ENCODE assay signal across 11 mouse cellular contexts in genomic region chr1:194815547-194815946, GRCm38 (mm10).
DNase-seq lines count a peak whose midpoint lies in the region; ATAC-seq and TF ChIP-seq lines count a peak whose summit lies in the region.
"Had no signal": no experiment of that assay in that cellular context is flagged by ENCODE, and none has a peak within 500 bp of the region (broad histone marks: within the 10 kb centered on the region; RNA-seq: fewer than 3 reads in every experiment).

No protein-coding gene starts in this region.

- no peak overlapping the region for H3K9ac ChIP-seq in hindbrain, embryonic 16.5 days (ENCODE audit: low read depth, low read length)
- H3K9ac ChIP-seq: limb, embryonic 12.5 days; midbrain, embryonic 13.5 days had no signal

- ATAC-seq in hindbrain, embryonic 16.5 days, result peak; percentile 52; the same call in 1 of the 2 replicates
- ATAC-seq: midbrain, embryonic 13.5 days had no signal

- no peak for TF ChIP-seq POLR2A in brain, embryonic 14.5 days (IDR thresholded peaks at IDR 0.05; ENCODE audit: borderline replicate concordance, extremely low read depth, insufficient read depth, insufficient read length, poor library complexity, severe bottlenecking)

- DNase-seq in hindbrain, embryonic 10.5 days (ENCODE audit: low spot score), result no peak
- DNase-seq in brain, embryonic 14.5 days (ENCODE audit: low read depth), result peak; percentile 61
- peak; percentile 46 for DNase-seq in gonadal fat pad, adult 2 months (ENCODE audit: low read depth)
- DNase-seq in liver, result peak; percentile 57
- no peak for DNase-seq in left cerebral cortex, postnatal 36 days (ENCODE audit: low spot score in 2 of 2)
- DNase-seq in ovary, postnatal 10 days (ENCODE audit: low spot score), result no peak
- no peak for DNase-seq in kidney, adult 9 months
- DNase-seq: kidney, postnatal 25 days had no signal

- peaks cover 15% of the 10 kb centered on the region for H3K36me3 ChIP-seq in hindbrain, embryonic 16.5 days (ENCODE audit: control insufficient read depth, insufficient read depth, low read length)
- H3K36me3 ChIP-seq in hindbrain, embryonic 10.5 days, result peaks cover 49% of the 10 kb centered on the region
- H3K36me3 ChIP-seq: limb, embryonic 12.5 days had no signal

- H3K4me3 ChIP-seq in hindbrain, embryonic 16.5 days (ENCODE audit: low read length), result no peak overlapping the region
- no peak overlapping the region for H3K4me3 ChIP-seq in hindbrain, embryonic 10.5 days
- H3K4me3 ChIP-seq: limb, embryonic 12.5 days; midbrain, embryonic 13.5 days had no signal

- WGBS in hindbrain, embryonic 16.5 days, result 48% methylated on average over 1 of the region's 1 CpGs
- WGBS in hindbrain, embryonic 10.5 days, result 71% methylated on average over 1 of the region's 1 CpGs

- H3K27me3 ChIP-seq in hindbrain, embryonic 16.5 days (replicated peaks; ENCODE audit: control insufficient read depth, insufficient read depth, low read length), result no peaks in the 10 kb centered on the region
- no peaks in the 10 kb centered on the region for H3K27me3 ChIP-seq in hindbrain, embryonic 10.5 days (ENCODE audit: insufficient read depth, poor library complexity, severe bottlenecking)
- H3K27me3 ChIP-seq: limb, embryonic 12.5 days; midbrain, embryonic 13.5 days had no signal

- H3K9me3 ChIP-seq in hindbrain, embryonic 16.5 days (ENCODE audit: control insufficient read depth, low read length), result no peaks in the 10 kb centered on the region
- no peaks in the 10 kb centered on the region for H3K9me3 ChIP-seq in hindbrain, embryonic 10.5 days
- H3K9me3 ChIP-seq: limb, embryonic 12.5 days; midbrain, embryonic 13.5 days had no signal

- H3K4me2 ChIP-seq in hindbrain, embryonic 16.5 days (ENCODE audit: low read length), result no peak overlapping the region
- H3K4me2 ChIP-seq: limb, embryonic 12.5 days; midbrain, embryonic 13.5 days had no signal

- H3K27ac ChIP-seq in hindbrain, embryonic 16.5 days (ENCODE audit: low read depth, low read length), result no peak overlapping the region
- H3K27ac ChIP-seq in hindbrain, embryonic 10.5 days, result no peak overlapping the region
- H3K27ac ChIP-seq: limb, embryonic 12.5 days; midbrain, embryonic 13.5 days had no signal

- TF ChIP-seq CTCF in brain, embryonic 14.5 days (IDR thresholded peaks at IDR 0.05; ENCODE audit: borderline replicate concordance, extremely low read depth, insufficient read depth, insufficient read length), result no peak

- no peaks in the 10 kb centered on the region; the same call in 1 of the 2 replicates for H3K4me1 ChIP-seq in hindbrain, embryonic 16.5 days (ENCODE audit: control insufficient read depth, insufficient read depth, low read depth, low read length)
- H3K4me1 ChIP-seq in hindbrain, embryonic 10.5 days (replicated peaks), result no peaks in the 10 kb centered on the region
- H3K4me1 ChIP-seq: limb, embryonic 12.5 days had no signal

- intact Hi-C loops in left cerebral cortex, postnatal 36 days (cut with DNase I), result no loop called here

Comparison
In these comparisons a context has a peak if more than half of its experiments do, and no peak if none do; other contexts are left out.
1. DNase-seq: peak in brain, embryonic 14.5 days (single experiment), gonadal fat pad, adult 2 months (single experiment) and liver (single experiment); none in hindbrain, embryonic 10.5 days (single experiment), left cerebral cortex, postnatal 36 days (0 of 2), ovary, postnatal 10 days (single experiment) and kidney, adult 9 months (single experiment).